7 mouse cellular contexts compared by ENCODE assay signal in the genomic region with DNA sequence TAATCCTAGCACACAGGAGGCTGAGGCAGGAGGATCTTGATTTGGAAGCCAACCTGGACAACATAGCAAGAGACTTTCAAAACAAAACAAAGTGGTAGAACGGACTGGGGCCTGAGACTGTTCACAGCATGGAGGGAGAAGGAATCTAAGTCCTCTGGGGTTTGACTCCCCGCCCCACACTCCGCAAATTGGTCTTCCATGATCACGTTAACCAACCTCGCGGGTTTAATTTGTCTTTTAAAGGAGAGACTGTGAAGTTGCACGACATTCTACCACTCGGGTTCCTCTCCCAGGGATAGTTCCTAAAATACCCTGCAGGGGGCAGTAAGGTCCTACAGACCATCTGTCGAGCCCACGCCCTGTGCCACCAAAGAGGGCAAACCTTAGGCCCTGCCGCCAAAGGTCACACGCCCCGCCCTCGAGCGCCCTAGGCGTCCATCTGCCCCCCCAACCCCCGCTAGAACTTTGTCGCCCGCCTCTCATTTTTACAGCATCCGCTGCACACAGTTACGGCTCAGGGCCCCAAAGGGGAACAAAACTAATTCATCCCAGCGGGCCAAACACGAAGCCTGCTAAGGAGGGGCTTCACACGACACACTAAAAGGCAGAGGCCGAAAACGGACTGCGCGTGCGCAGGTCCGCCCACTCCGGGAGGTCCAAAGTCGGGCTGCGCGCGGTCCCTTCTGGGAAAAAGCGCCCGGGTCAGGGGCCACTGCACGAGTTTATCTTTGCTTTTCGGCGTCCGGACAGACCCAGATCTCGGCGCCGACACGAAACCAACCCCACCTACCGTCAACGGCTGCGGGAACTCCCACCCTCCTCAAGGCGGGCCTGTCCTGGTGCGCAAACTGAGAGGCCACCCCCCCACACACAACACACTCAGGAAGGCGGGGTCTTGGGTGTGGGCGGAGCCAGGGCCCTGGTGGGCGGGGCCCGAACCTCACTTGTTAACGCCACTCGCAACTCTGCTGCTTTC. TPM values are rescaled to one million over a fixed set of nuclear protein-coding genes. Genes with fewer than 3 reads are reported as not detected.
DNase-seq lines count a peak whose midpoint lies in the region; ATAC-seq and TF ChIP-seq lines count a peak whose summit lies in the region.

A gene (minus strand): TSS at position 855 of the 976 bp plus-strand sequence.

- peak; percentile 72; the same call in 1 of the 2 replicates for TF ChIP-seq EP300 in heart, adult 2 months (IDR thresholded peaks at IDR 0.05; ENCODE audit: insufficient read depth, low read depth, low read length)

- H3K9me3 ChIP-seq in embryonic facial prominence, embryonic 12.5 days: no peaks in the 10 kb centered on the region
- no peaks in the 10 kb centered on the region for H3K9me3 ChIP-seq in limb, embryonic 13.5 days
- H3K9me3 ChIP-seq in midbrain, embryonic 16.5 days (replicated peaks; ENCODE audit: control insufficient read depth, low read length, poor library complexity, severe bottlenecking): no peaks in the 10 kb centered on the region

- WGBS in embryonic facial prominence, embryonic 12.5 days: 1% methylated on average over 56 of the region's 56 CpGs
- 1% methylated on average over 56 of the region's 56 CpGs for WGBS in heart, adult 2 months
- WGBS in limb, embryonic 13.5 days: 1% methylated on average over 56 of the region's 56 CpGs
- 1% methylated on average over 56 of the region's 56 CpGs for WGBS in midbrain, embryonic 16.5 days

- H3K36me3 ChIP-seq in embryonic facial prominence, embryonic 12.5 days: no peaks in the 10 kb centered on the region
- H3K36me3 ChIP-seq in heart, adult 2 months (ENCODE audit: control insufficient read depth, insufficient read depth, low read length): no peaks in the 10 kb centered on the region
- H3K36me3 ChIP-seq in limb, embryonic 13.5 days: no peaks in the 10 kb centered on the region
- no peaks in the 10 kb centered on the region for H3K36me3 ChIP-seq in midbrain, embryonic 16.5 days (ENCODE audit: control insufficient read depth, insufficient read depth, low read length)

- peak within 1 kb of the TSS; percentile 97 for H3K27ac ChIP-seq in embryonic facial prominence, embryonic 12.5 days
- peak within 1 kb of the TSS; percentile 99 for H3K27ac ChIP-seq in heart, adult 2 months
- peak within 1 kb of the TSS; percentile 95 for H3K27ac ChIP-seq in limb, embryonic 13.5 days
- peak within 1 kb of the TSS; percentile 93 for H3K27ac ChIP-seq in midbrain, embryonic 16.5 days (ENCODE audit: low read length)

- peak; percentile 94 for DNase-seq in adrenal gland, postnatal 25 days
- DNase-seq in heart, adult 2 months: peak; percentile 94 to 97
- DNase-seq in kidney, adult 8-10 months: peak; percentile 94 to 96
- peak; percentile 98 to 99 for DNase-seq in spleen, postnatal 10 days (ENCODE audit: low spot score in 2 of 2)

- H3K27me3 ChIP-seq in embryonic facial prominence, embryonic 12.5 days: no peaks in the 10 kb centered on the region
- no peaks in the 10 kb centered on the region for H3K27me3 ChIP-seq in heart, adult 2 months (ENCODE audit: control insufficient read depth, insufficient read depth, low read length)
- H3K27me3 ChIP-seq in limb, embryonic 13.5 days: no peaks in the 10 kb centered on the region
- no peaks in the 10 kb centered on the region for H3K27me3 ChIP-seq in midbrain, embryonic 16.5 days (ENCODE audit: control insufficient read depth, insufficient read depth, low read depth, low read length)

- H3K4me1 ChIP-seq in embryonic facial prominence, embryonic 12.5 days: 0 out of 2 replicates have a peak, but pooled peaks cover 4% of the 10 kb centered on the region
- peaks cover 2% of the 10 kb centered on the region for H3K4me1 ChIP-seq in heart, adult 2 months (ENCODE audit: control insufficient read depth, insufficient read depth, low read length)
- H3K4me1 ChIP-seq in limb, embryonic 13.5 days: peaks cover 7% of the 10 kb centered on the region
- peaks cover 4% of the 10 kb centered on the region; the same call in 1 of the 2 replicates for H3K4me1 ChIP-seq in midbrain, embryonic 16.5 days (ENCODE audit: control insufficient read depth, insufficient read depth, low read length)

- peak; percentile 89 for ATAC-seq in embryonic facial prominence, embryonic 12.5 days (ENCODE audit: insufficient number of reproducible peaks, insufficient read depth, low FRiP score, low TSS enrichment)
- peak; percentile 95 for ATAC-seq in limb, embryonic 13.5 days (ENCODE audit: low FRiP score, low read depth)
- ATAC-seq in midbrain, embryonic 16.5 days: peak; percentile 94

- peak; percentile 84 for TF ChIP-seq POLR2A in heart, adult 2 months (IDR thresholded peaks at IDR 0.05; ENCODE audit: insufficient read depth, low read depth, low read length)

- H3K4me3 ChIP-seq in embryonic facial prominence, embryonic 12.5 days: peak within 1 kb of the TSS; percentile 54
- H3K4me3 ChIP-seq in heart, adult 2 months: peak within 1 kb of the TSS; percentile 66
- peak within 1 kb of the TSS; percentile 58 for H3K4me3 ChIP-seq in limb, embryonic 13.5 days
- peak within 1 kb of the TSS; percentile 75 for H3K4me3 ChIP-seq in midbrain, embryonic 16.5 days (ENCODE audit: low read depth, low read length)

- no peaks in the 10 kb centered on the region for H3K79me2 ChIP-seq in heart, adult 2 months (replicated peaks; ENCODE audit: control insufficient read depth, insufficient read depth, low read length)

- peak within 1 kb of the TSS; percentile 53 for H3K9ac ChIP-seq in embryonic facial prominence, embryonic 12.5 days
- H3K9ac ChIP-seq in heart, adult 2 months (ENCODE audit: low read depth, low read length): peak within 1 kb of the TSS; percentile 93
- H3K9ac ChIP-seq in limb, embryonic 13.5 days: peak within 1 kb of the TSS; percentile 73
- peak within 1 kb of the TSS; percentile 82 for H3K9ac ChIP-seq in midbrain, embryonic 16.5 days (ENCODE audit: low read depth, low read length)

- intact Hi-C loops in heart, adult 2 months (cut with DNase I): no loop called here

- H3K4me2 ChIP-seq in embryonic facial prominence, embryonic 12.5 days (replicated peaks): peak within 1 kb of the TSS; percentile 53
- H3K4me2 ChIP-seq in limb, embryonic 13.5 days (replicated peaks): peak within 1 kb of the TSS; percentile 61
- peak within 1 kb of the TSS; percentile 71 for H3K4me2 ChIP-seq in midbrain, embryonic 16.5 days (ENCODE audit: low read length)

- TF ChIP-seq CTCF in heart, adult 2 months (IDR thresholded peaks at IDR 0.05): peak; percentile 96

RNA-seq across cellular contexts. Expression of the gene that starts here (rescaled TPM):
- total RNA-seq in adrenal gland, postnatal 25 days (2021): 6.1 and 7.2 TPM in 2 replicates
- polyA plus RNA-seq in embryonic facial prominence, embryonic 12.5 days (2016; fragmentation: Nextera tagmentation; extraction: Ambion mirVana): 10.9 and 11.3 TPM in 2 replicates
- total RNA-seq in heart, adult 2 months (2021): 1 to 10 TPM; 3.6 to 4.7 TPM
- polyA plus RNA-seq in heart, adult 2 months (2012; rRNA removed): 3.9 and 4.0 TPM in 2 replicates
- 11.8 and 12.7 TPM in 2 replicates for polyA plus RNA-seq in limb, embryonic 13.5 days (2015; fragmentation: Nextera tagmentation; extraction: Ambion mirVana)
- 5.1 and 5.2 TPM in 2 replicates for polyA plus RNA-seq in midbrain, embryonic 16.5 days (2015; fragmentation: Nextera tagmentation; extraction: Ambion mirVana)

Comparison
In these comparisons a context has a peak if more than half of its experiments do, and no peak if none do; other contexts are left out.
1. Peak in every context shown above with its lines: DNase-seq, ATAC-seq, H3K4me3 ChIP-seq and H3K27ac ChIP-seq.